Mouse (Mus musculus) midbrain, embryonic 14.5 days (tissue): ENCODE data around the gene Btg4. TPM values are rescaled to one million over a fixed set of nuclear protein-coding genes. Genes with fewer than 3 reads are reported as not detected.

Experiments used
- ATAC-seq: fragments of 200-750 bp; cut with Nextera tagmentation; 2 replicates; pipeline ENCODE4 v1.8.0; 2017; ENCODE audit warnings: moderate number of reproducible peaks, moderate library complexity; ENCODE audit not compliant: low FRiP score, low TSS enrichment
- DNase-seq: peaks from one replicate; pipeline ENCODE4 v3.0.0-alpha.2; 2015
- H3K27ac ChIP-seq: fragments of 300-500 bp; sonication (generic); replicated peaks from 2 replicates; pipeline ENCODE4 v1.5.1; 2014; ENCODE audit warnings: mild to moderate bottlenecking, low read depth, low read length, moderate library complexity
- H3K27me3 ChIP-seq: fragments of 300-500 bp; sonication (generic); 2 replicates; pipeline ENCODE4 v1.6.1; 2014; ENCODE audit warnings: low read length, control low read depth, mixed read lengths; ENCODE audit not compliant: control insufficient read depth, insufficient read depth
- H3K36me3 ChIP-seq: fragments of 300-500 bp; sonication (generic); 2 replicates; pipeline ENCODE4 v1.6.1; 2014; ENCODE audit warnings: low read length, control low read depth; ENCODE audit not compliant: control insufficient read depth, insufficient read depth
- H3K4me1 ChIP-seq: fragments of 300-500 bp; sonication (generic); 2 replicates; pipeline ENCODE4 v1.6.1; 2014; ENCODE audit warnings: mild to moderate bottlenecking, antibody characterized with exemption, low read length, control low read depth; ENCODE audit not compliant: control insufficient read depth, insufficient read depth
- H3K4me2 ChIP-seq: fragments of 300-500 bp; sonication (generic); 2 replicates; pipeline ENCODE4 v1.6.1; 2014; ENCODE audit warnings: mild to moderate bottlenecking, low read length, moderate library complexity
- H3K4me3 ChIP-seq: fragments of 300-500 bp; sonication (generic); replicated peaks from 2 replicates; pipeline ENCODE4 v1.5.1; 2014; ENCODE audit warnings: low read depth, low read length
- H3K9ac ChIP-seq: fragments of 300-500 bp; sonication (generic); replicated peaks from 2 replicates; pipeline ENCODE4 v1.6.1; 2014; ENCODE audit warnings: mild to moderate bottlenecking, low read length, moderate library complexity
- H3K9me3 ChIP-seq: fragments of 300-500 bp; sonication (generic); 2 replicates; pipeline ENCODE4 v1.6.1; 2016; ENCODE audit warnings: low read length, control low read depth, mixed read lengths; ENCODE audit not compliant: control insufficient read depth
- WGBS: fragments of 180-500 bp; shearing (Covaris S2); extraction: QIAGEN DNeasy Blood & Tissue Kit; methylation state at CpG from one replicate; pipeline ENCODE4 v1.1.7; 2014; 5-methylcytosine and 5-hydroxymethylcytosine counted together
- polyA plus RNA-seq: library from polyadenylated mRNA; unstranded; fragments of >200 nt; fragmentation: Nextera tagmentation; extraction: Ambion mirVana; gene quantifications from 2 replicates; pipeline ENCODE4 v1.2.1, GENCODE M21; 2014

The Btg4 gene
- not detected in 2 replicates for polyA plus RNA-seq

GRCm38 (mm10) chr9:51060601-51061000 is at the start of gene Btg4:
Btg4 (plus strand) TSS chr9:51060901.
- Histone ChIP-seq H3K9me3 (no peaks in the 10 kb centered on the region), H3K36me3 (no peaks in the 10 kb centered on the region), H3K4me3 (no peak within 1 kb of the TSS), H3K9ac (no peak within 1 kb of the TSS), H3K4me2 (no peak within 1 kb of the TSS), H3K27ac (no peak within 1 kb of the TSS), H3K27me3 (no peaks in the 10 kb centered on the region), H3K4me1 (no peaks in the 10 kb centered on the region)
- ATAC-seq (no peak), DNase-seq (no peak)
- WGBS: 86% methylated on average over 2 of the region's 2 CpGs

- H3K9ac ChIP-seq: no peak overlapping the region
- ATAC-seq (no peak), DNase-seq (no peak)
- no peaks in the 10 kb centered on the region for H3K4me1 ChIP-seq
- H3K4me3 ChIP-seq: no peak overlapping the region
- H3K36me3 ChIP-seq: no peaks in the 10 kb centered on the region
- no peak overlapping the region for H3K4me2 ChIP-seq
- H3K27me3 ChIP-seq: 0 out of 2 replicates have a peak, but pooled peaks cover 2% of the 10 kb centered on the region
- H3K27ac ChIP-seq: no peak overlapping the region
- no peaks in the 10 kb centered on the region for H3K9me3 ChIP-seq
- WGBS: 88% methylated on average over 1 of the region's 1 CpGs
These were observed 47.1 kb upstream of the Btg4 start for GRCm38 (mm10) chr9:51013644-51014043.

- no peaks in the 10 kb centered on the region for H3K4me1 ChIP-seq
- no peak overlapping the region for H3K27ac ChIP-seq
- no peak overlapping the region for H3K9ac ChIP-seq
- no peak for ATAC-seq
- no peak overlapping the region for H3K4me3 ChIP-seq
- H3K36me3 ChIP-seq: no peaks in the 10 kb centered on the region
- WGBS: 75% methylated on average over 4 of the region's 4 CpGs
- no peaks in the 10 kb centered on the region for H3K9me3 ChIP-seq
- no peak for DNase-seq
- H3K27me3 ChIP-seq: 0 out of 2 replicates have a peak, but pooled peaks cover 2% of the 10 kb centered on the region
- no peak overlapping the region for H3K4me2 ChIP-seq
These were observed 45.0 kb upstream of the Btg4 start for GRCm38 (mm10) chr9:51015732-51016131.

- H3K27ac ChIP-seq: no peak overlapping the region
- no peak overlapping the region for H3K4me2 ChIP-seq
- H3K4me1 ChIP-seq: no peaks in the 10 kb centered on the region
- 82% methylated on average over 7 of the region's 7 CpGs for WGBS
- no peaks in the 10 kb centered on the region for H3K36me3 ChIP-seq
- no peaks in the 10 kb centered on the region for H3K27me3 ChIP-seq
- H3K9ac ChIP-seq: no peak overlapping the region
- H3K4me3 ChIP-seq: no peak overlapping the region
- no peak for DNase-seq
- H3K9me3 ChIP-seq: no peaks in the 10 kb centered on the region
- ATAC-seq: no peak
These were observed 41.0 kb upstream of the Btg4 start for GRCm38 (mm10) chr9:51019670-51020069.

- Histone ChIP-seq H3K27ac (no peak overlapping the region), H3K4me1 (no peaks in the 10 kb centered on the region), H3K9ac (no peak overlapping the region), H3K4me2 (no peak overlapping the region), H3K36me3 (no peaks in the 10 kb centered on the region), H3K9me3 (no peaks in the 10 kb centered on the region), H3K4me3 (no peak overlapping the region), H3K27me3 (no peaks in the 10 kb centered on the region)
- WGBS: 85% methylated on average over 3 of the region's 3 CpGs
- no peak for DNase-seq
- no peak for ATAC-seq
These were observed 40.4 kb upstream of the Btg4 start for GRCm38 (mm10) chr9:51020351-51020750.

GRCm38 (mm10) chr9:51021123-51021795 is 39.4 kb upstream of the Btg4 start:
- no peak overlapping the region for H3K4me3 ChIP-seq
- H3K27ac ChIP-seq: no peak overlapping the region
- no peak overlapping the region for H3K9ac ChIP-seq
- no peak overlapping the region for H3K4me2 ChIP-seq
- whole genome bisulfite sequencing: 93% methylated on average over 4 of the region's 4 CpGs
- DNase-seq (no peak), ATAC-seq (no peak)
- H3K27me3 ChIP-seq: no peaks in the 10 kb centered on the region
- H3K36me3 ChIP-seq: no peaks in the 10 kb centered on the region
- no peaks in the 10 kb centered on the region for H3K9me3 ChIP-seq
- H3K4me1 ChIP-seq: no peaks in the 10 kb centered on the region

GRCm38 (mm10) chr9:51026952-51027351 is 33.7 kb upstream of the Btg4 start:
- H3K27ac ChIP-seq: no peak overlapping the region
- 93% methylated on average over 1 of the region's 1 CpGs for WGBS
- no peak for DNase-seq
- no peak overlapping the region for H3K9ac ChIP-seq
- no peaks in the 10 kb centered on the region for H3K4me1 ChIP-seq
- no peak for ATAC-seq
- no peak overlapping the region for H3K4me3 ChIP-seq
- H3K36me3 ChIP-seq: no peaks in the 10 kb centered on the region
- no peak overlapping the region for H3K4me2 ChIP-seq
- H3K9me3 ChIP-seq: no peaks in the 10 kb centered on the region
- no peaks in the 10 kb centered on the region for H3K27me3 ChIP-seq

- H3K36me3 ChIP-seq: no peaks in the 10 kb centered on the region
- 64% methylated on average over 1 of the region's 1 CpGs for WGBS
- no peak overlapping the region for H3K27ac ChIP-seq
- no peaks in the 10 kb centered on the region for H3K4me1 ChIP-seq
- H3K27me3 ChIP-seq: no peaks in the 10 kb centered on the region
- no peaks in the 10 kb centered on the region for H3K9me3 ChIP-seq
- ATAC-seq (no peak), DNase-seq (no peak)
- no peak overlapping the region for H3K4me2 ChIP-seq
- H3K9ac ChIP-seq: no peak overlapping the region
- H3K4me3 ChIP-seq: no peak overlapping the region
These were observed 30.6 kb upstream of the Btg4 start for GRCm38 (mm10) chr9:51030147-51030546.

- Histone ChIP-seq H3K36me3 (no peaks in the 10 kb centered on the region), H3K27ac (no peak overlapping the region), H3K9me3 (no peaks in the 10 kb centered on the region), H3K4me3 (no peak overlapping the region), H3K9ac (no peak overlapping the region), H3K4me2 (no peak overlapping the region), H3K4me1 (no peaks in the 10 kb centered on the region), H3K27me3 (no peaks in the 10 kb centered on the region)
- ATAC-seq (no peak), DNase-seq (no peak)
- WGBS: 77% methylated on average over 6 of the region's 6 CpGs
These were observed 29.1 kb upstream of the Btg4 start for GRCm38 (mm10) chr9:51031603-51032002.
